Mouse (Mus musculus) bone marrow, adult 2 months (tissue): ENCODE measurements around the gene Slc12a5. TPM values are rescaled to one million over a fixed set of nuclear protein-coding genes. Genes with fewer than 3 reads are reported as not detected.

ENCODE experiments used
- H3K27ac ChIP-seq: fragments of 200-500 bp; 2 replicates; pipeline ENCODE4 v1.5.1; 2012; ENCODE audit warnings: low read depth, mild to moderate bottlenecking, control low read depth, inconsistent platforms, low read length; ENCODE audit not compliant: control insufficient read depth, poor library complexity, insufficient read depth
- H3K4me1 ChIP-seq: fragments of 200-500 bp; 2 replicates; pipeline ENCODE4 v1.6.1; 2011; ENCODE audit warnings: low read length; ENCODE audit not compliant: control insufficient read depth, insufficient read depth
- H3K4me3 ChIP-seq: fragments of 200-500 bp; replicated peaks from 2 replicates; pipeline ENCODE3; 2011; ENCODE audit warnings: mild to moderate bottlenecking, low read depth, low read length, control low read depth; ENCODE audit not compliant: control insufficient read depth
- CTCF ChIP-seq: fragments of 200-500 bp; IDR thresholded peaks from 2 replicates; pipeline ENCODE4 v1.5.1; 2011; ENCODE audit warnings: low read length, control low read depth; ENCODE audit not compliant: control insufficient read depth, insufficient read depth
- POLR2A ChIP-seq: fragments of 200-500 bp; IDR thresholded peaks from 2 replicates; pipeline ENCODE4 v1.6.1; 2011; ENCODE audit warnings: low read depth, mild to moderate bottlenecking, control low read depth, low read length, borderline replicate concordance; ENCODE audit not compliant: control insufficient read depth
- WGBS: fragments of 180-500 bp; shearing (Covaris S2); methylation state at CpG from one replicate; pipeline ENCODE4 v1.1.7; 2018; 5-methylcytosine and 5-hydroxymethylcytosine counted together
- polyA plus RNA-seq: library from polyadenylated mRNA; stranded (reverse); fragments of >200 nt; gene quantifications from 2 replicates; pipeline ENCODE4 v1.2.4, GENCODE M21; 2011; ENCODE audit warnings: low replicate concordance; ENCODE audit not compliant: missing spikeins, insufficient read depth, insufficient read length

Gene Slc12a5
- polyA plus RNA-seq, result 3.6 and 5.1 TPM in 2 replicates

GRCm38 (mm10) chr2:164960716-164961441 lies at the start of gene Slc12a5:
TSS of gene Slc12a5 (plus strand) at chr2:164960802.
- no peak within 1 kb of the TSS for H3K27ac ChIP-seq
- H3K4me3 ChIP-seq, result peak within 1 kb of the TSS; percentile 60
- no peaks in the 10 kb centered on the region for H3K4me1 ChIP-seq
- TF ChIP-seq POLR2A, result no peak
- WGBS, result 3% methylated on average over 48 of the region's 54 CpGs

GRCm38 (mm10) chr2:164911086-164912048 lies 49.2 kb upstream of the Slc12a5 start, which contains the start of gene Zfp335:
TSS of gene Zfp335 (minus strand) at chr2:164911757.
- Histone ChIP-seq H3K4me3 (peak within 1 kb of the TSS; percentile 84), H3K27ac (peak within 1 kb of the TSS; percentile 100), H3K4me1 (peaks cover 8% of the 10 kb centered on the region)
- under 1% methylated on average over 91 of the region's 91 CpGs for WGBS
- TF ChIP-seq CTCF (no peak), POLR2A (no peak; the same call in 1 of the 2 replicates)

GRCm38 (mm10) chr2:164912151-164912550 lies 48.5 kb upstream of the Slc12a5 start:
- H3K4me3 ChIP-seq, result peak overlapping the region; percentile 84
- 3% methylated on average over 12 of the region's 12 CpGs for WGBS
- H3K4me1 ChIP-seq, result peaks cover 10% of the 10 kb centered on the region
- H3K27ac ChIP-seq, result peak overlapping the region; percentile 100
- TF ChIP-seq CTCF, result no peak
- no peak for TF ChIP-seq POLR2A

- TF ChIP-seq POLR2A, result no peak
- TF ChIP-seq CTCF, result no peak
- WGBS, result 59% methylated on average over 9 of the region's 9 CpGs
- H3K4me1 ChIP-seq, result peaks cover 12% of the 10 kb centered on the region
- H3K27ac ChIP-seq, result peak overlapping the region; percentile 78
- H3K4me3 ChIP-seq, result no peak overlapping the region
Observed at GRCm38 (mm10) chr2:164912749-164913427, 47.7 kb upstream of the Slc12a5 start.

GRCm38 (mm10) chr2:164913428-164913786 lies 47.2 kb upstream of the Slc12a5 start:
- TF ChIP-seq CTCF (no peak), POLR2A (no peak)

GRCm38 (mm10) chr2:164916820-164917219 lies 43.8 kb upstream of the Slc12a5 start:
- Histone ChIP-seq H3K4me1 (peaks cover 11% of the 10 kb centered on the region), H3K4me3 (no peak overlapping the region), H3K27ac (no peak overlapping the region)
- WGBS, result 7% methylated on average over 5 of the region's 5 CpGs
- TF ChIP-seq CTCF (no peak), POLR2A (no peak)

More at GRCm38 (mm10) chr2:164913428-164913786, 47.2 kb upstream of the Slc12a5 start:
- Histone ChIP-seq H3K4me3 (no peak overlapping the region), H3K4me1 (peaks cover 12% of the 10 kb centered on the region), H3K27ac (peak overlapping the region; percentile 78)
- 21% methylated on average over 2 of the region's 2 CpGs for WGBS

- no peak for TF ChIP-seq POLR2A
- no peak for TF ChIP-seq CTCF
- H3K4me1 ChIP-seq, result peaks cover 9% of the 10 kb centered on the region
- H3K27ac ChIP-seq, result no peak overlapping the region
- H3K4me3 ChIP-seq, result no peak overlapping the region
- WGBS, result 66% methylated on average over 10 of the region's 10 CpGs
Observed at GRCm38 (mm10) chr2:164917371-164917770, 43.2 kb upstream of the Slc12a5 start.
